Mouse (Mus musculus): ENCODE results near the gene Larp6. TPM values are rescaled to one million over a fixed set of nuclear protein-coding genes. Genes with fewer than 3 reads are reported as not detected.

The Larp6 gene
- total RNA-seq, 2 experiments from 2014 or later: 1.6 TPM

DNA sequence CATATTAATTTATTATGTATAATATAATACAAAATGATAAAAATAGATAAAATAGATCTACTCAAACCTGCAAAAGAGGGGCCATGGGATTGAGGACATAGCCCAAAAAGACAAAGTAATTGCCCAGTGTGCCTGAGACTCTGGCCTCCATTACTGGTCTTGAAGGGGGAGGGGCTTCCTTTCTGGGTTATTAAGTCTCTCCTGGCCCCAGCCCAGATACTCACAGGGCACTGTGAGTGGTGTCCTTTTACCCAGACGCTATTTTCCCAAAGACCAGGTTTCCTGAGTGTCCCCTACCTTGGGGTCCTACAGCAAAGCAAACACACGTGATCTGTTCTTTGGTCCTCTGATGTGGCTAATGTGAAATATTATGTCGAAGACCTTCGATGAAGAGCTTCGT is 778 bp upstream of the Larp6 start:
- no peak for DNase-seq
- intact Hi-C loops (cut with DNase I; ENCODE audit: low total_unique reads): no loop called here

DNA sequence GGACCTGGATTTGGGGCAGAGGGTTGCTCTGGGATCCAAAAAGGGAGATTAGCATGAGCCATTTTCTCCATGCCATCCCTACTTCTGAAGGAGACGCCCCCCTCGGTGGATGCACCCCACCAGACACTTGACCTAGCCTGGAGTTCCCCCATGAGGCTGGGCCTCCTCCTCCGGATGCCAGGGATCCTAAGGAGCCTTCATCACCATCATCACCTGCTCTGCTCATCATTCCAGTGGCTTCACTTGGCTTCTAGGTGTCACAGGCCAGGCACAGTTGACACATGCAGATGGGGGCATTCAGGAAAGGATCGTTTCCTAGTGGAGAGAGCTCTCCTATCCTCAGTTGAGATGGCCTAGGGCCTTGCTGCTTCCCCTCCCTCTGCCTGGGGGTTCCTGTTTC is 827 bp downstream of the Larp6 start:
- intact Hi-C loops (cut with DNase I; ENCODE audit: low total_unique reads): no loop called here
- DNase-seq: no peak

- DNase-seq: peak; percentile 59
- intact Hi-C loops (cut with DNase I; ENCODE audit: low total_unique reads): no loop called here
Measured at GRCm38 (mm10) chr9:60714191-60714590, 1.4 kb downstream of the Larp6 start.

DNA sequence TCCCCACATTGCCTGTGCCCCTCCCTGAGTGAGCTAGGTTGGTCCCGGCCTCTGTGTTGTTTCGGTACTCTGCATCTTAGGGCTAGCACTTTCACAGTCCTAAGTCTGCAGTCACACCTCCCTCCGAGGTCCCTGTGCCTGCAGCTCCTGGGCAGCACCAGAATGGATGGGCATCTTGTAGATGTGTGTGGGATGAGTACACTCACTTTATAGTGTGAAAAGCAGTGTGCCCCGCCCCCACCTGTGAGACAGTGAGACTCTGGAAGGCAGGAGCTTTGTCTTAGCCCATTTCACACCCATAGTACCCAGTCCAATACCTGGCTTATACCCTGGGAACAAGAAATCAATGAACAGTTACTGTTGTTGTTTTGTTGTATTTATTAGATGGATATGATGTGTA is 2.5 kb downstream of the Larp6 start:
- no peak for DNase-seq
- intact Hi-C loops (cut with DNase I; ENCODE audit: low total_unique reads): no loop called here

- DNase-seq: no peak
- intact Hi-C loops (cut with DNase I; ENCODE audit: low total_unique reads): no loop called here
Measured at GRCm38 (mm10) chr9:60715828-60716227, 3.0 kb downstream of the Larp6 start.

- intact Hi-C loops (cut with DNase I; ENCODE audit: low total_unique reads): no loop called here
- DNase-seq: no peak
Measured at GRCm38 (mm10) chr9:60718284-60718683, 5.5 kb downstream of the Larp6 start.

DNA sequence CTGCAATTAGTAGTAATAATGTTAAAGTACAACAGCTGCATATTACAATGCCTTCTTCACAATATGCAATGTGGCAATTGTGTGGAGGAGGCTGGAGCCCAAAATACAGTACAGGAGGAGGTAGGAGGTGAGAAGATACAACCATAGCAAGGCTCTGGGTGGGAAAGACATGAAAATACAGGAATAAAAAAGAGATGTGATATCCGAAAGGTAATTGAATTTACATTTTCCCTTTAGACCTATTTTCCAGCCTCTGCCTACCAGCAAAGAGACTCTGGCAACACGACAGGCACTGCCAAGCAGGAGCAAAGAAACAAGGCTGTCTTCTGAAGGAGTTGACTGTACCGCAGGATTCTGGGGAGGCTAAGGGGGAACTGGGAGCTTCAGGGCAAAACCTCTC is 6.9 kb downstream of the Larp6 start:
- DNase-seq: no peak
- intact Hi-C loops (cut with DNase I; ENCODE audit: low total_unique reads): no loop called here

GRCm38 (mm10) chr9:60724968-60725367 is 12.2 kb downstream of the Larp6 start:
- DNase-seq: no peak
- intact Hi-C loops (cut with DNase I; ENCODE audit: low total_unique reads): no loop called here

DNA sequence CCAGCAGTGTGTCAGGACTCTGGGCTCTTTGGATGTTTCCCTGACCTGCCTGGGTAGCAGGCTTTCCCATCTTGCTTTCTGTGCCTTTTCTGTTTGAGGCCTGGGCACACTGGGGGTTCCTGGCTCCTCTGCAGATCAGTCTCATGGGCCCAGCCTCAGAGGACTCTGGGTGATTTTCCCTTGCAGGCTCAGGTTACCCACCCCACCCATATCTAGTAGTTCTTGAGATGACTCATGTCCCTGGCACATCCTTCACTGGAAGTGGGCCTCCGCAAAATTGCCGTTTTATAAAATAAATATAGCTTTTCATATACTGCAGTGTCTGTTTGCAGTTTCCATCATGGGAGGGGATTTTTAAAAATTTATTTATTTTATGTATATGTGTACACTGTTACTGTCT is 21.5 kb downstream of the Larp6 start:
- DNase-seq: no peak
- intact Hi-C loops (cut with DNase I; ENCODE audit: low total_unique reads): no loop called here

DNA sequence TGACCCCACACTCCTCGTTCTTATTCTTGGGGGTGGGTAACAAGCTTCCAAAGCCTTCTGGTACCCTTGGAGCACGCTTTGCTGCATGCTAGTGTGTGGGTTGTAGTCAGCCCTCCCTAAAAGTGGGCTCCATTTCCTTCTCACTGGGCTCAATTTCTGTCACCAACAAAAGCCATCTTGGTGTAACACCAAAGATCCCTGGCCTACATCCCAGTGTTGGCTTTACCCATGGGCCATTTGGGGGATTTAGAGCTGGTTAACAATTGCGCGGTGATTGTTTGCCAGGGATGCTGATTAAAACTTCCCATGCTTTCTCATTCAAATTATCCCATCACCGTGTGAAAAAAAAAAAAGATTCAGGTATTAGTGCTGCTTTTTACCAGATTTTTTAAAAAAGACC is 26.3 kb downstream of the Larp6 start:
- intact Hi-C loops (cut with DNase I; ENCODE audit: low total_unique reads): no loop called here
- DNase-seq: no peak

DNA sequence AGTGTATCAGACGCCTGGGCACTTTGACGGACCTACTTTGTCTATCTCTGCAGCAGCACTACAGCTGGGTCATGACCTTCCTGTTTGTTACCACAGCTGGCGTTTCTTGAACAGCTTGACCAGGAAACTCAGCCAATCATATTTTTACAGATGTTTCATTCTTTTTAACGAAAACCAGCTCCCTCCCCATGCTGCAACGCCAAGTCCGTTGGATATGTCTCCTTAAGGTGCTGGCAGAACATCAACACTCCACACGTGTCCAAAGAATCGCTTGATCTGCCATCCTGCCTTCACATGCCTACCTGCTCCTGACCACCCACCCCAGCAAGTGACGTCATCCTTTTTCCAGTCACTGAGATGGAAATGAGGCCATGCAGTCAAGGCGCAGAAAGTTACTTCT is 28.6 kb downstream of the Larp6 start:
- intact Hi-C loops (cut with DNase I; ENCODE audit: low total_unique reads): loop anchor here (10.0 kb wide), 1 partner anchor 497 kb away; no protein-coding TSS in a partner anchor
- peak; percentile 29 for DNase-seq

DNA sequence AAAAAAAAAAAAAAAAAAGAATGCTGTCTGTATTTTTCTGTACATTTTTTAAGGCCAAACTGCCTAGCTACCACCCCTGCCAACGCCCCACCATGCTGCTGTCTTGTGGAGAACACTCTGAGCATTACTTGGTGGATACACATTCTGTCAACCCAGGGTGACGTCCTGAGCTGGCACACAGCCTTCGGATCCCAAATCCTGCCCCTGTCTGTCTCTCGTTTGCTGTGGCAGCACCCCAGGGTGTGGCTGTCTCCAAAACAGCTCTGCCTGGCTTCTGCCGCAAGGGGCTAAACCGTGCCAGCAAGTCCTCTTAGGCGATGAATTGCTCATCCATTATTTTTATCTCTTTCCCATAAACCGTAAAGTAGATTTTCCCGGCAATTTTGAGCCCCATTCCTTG is 29.7 kb downstream of the Larp6 start:
- DNase-seq: peak; percentile 64
- intact Hi-C loops (cut with DNase I; ENCODE audit: low total_unique reads): loop anchor here (10.0 kb wide), 1 partner anchor 498 kb away; no protein-coding TSS in a partner anchor

GRCm38 (mm10) chr9:60743180-60743900 is 30.6 kb downstream of the Larp6 start:
- intact Hi-C loops (cut with DNase I; ENCODE audit: low total_unique reads): loop anchor here (10.0 kb wide), 1 partner anchor 499 kb away; no protein-coding TSS in a partner anchor
- DNase-seq: peak; percentile 20

- intact Hi-C loops (cut with DNase I; ENCODE audit: low total_unique reads): loop anchor here (10.0 kb wide), 1 partner anchor 500 kb away; no protein-coding TSS in a partner anchor
Measured at GRCm38 (mm10) chr9:60744171-60744969, 31.6 kb downstream of the Larp6 start.

DNA sequence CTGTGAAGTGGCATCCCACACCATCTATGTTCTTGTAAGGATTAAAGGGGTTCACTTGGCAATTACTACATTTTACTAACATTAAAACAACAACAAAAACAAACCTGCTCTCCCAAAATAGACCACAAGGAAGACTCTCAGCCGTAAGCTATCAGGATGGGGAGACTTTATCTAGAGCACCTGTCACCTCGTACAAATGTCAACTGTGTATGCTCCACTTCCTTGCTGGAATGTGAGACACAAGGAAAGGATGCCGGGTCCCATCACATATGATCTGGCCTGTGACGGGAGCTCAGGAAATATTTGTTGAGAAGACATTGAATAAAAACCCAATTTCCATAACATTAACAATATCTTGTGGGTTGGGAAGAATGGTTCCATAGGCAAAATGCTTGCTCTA is 32.2 kb downstream of the Larp6 start:
- DNase-seq: no peak

More at GRCm38 (mm10) chr9:60744171-60744969, 31.6 kb downstream of the Larp6 start:
- peak; percentile 53 for DNase-seq

DNA sequence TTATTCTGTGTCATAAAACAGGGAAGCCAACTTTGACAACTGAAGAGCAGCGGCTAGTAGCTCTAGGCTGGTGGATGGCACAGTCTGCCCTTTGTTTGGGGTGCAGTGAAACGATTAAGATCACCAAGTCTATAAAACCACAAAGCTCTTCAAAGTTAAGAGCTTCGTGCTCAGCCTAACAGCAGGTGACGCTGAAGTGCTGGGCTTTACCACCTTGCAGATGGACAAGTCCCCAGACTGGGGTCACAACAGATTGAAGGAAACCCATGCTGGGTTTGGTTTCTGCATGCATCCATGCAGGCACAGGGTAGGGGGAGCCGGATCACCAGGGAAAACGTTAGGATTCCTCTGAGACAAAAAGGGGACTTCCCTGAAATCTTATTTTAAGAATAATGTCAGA is 33.8 kb downstream of the Larp6 start:
- intact Hi-C loops (cut with DNase I; ENCODE audit: low total_unique reads): loop anchor here (10.0 kb wide), 1 partner anchor 502 kb away; no protein-coding TSS in a partner anchor

More for the DNA sequence above, 32.2 kb downstream of the Larp6 start:
- intact Hi-C loops (cut with DNase I; ENCODE audit: low total_unique reads): loop anchor here (10.0 kb wide), 1 partner anchor 500 kb away; no protein-coding TSS in a partner anchor

DNA sequence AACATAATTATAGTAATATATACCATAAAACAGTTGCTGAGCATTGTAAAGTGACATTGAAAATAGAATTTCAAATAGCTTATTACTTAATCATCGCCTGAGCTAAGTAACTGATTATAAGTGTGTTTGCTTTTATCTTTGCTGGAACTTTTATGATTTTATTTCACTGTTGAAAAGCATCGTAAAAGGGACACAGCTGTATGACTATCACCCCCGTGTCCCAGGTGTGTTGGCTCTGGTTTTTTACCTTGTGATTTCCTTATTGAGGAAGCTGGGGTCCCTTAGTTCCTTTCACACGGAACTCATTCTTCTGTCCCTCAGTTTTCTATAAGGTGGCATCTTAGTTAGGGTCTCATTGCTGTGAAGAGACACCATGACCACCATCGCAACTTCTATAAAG is 34.9 kb downstream of the Larp6 start:
- intact Hi-C loops (cut with DNase I; ENCODE audit: low total_unique reads): loop anchor here (10.0 kb wide), 1 partner anchor 503 kb away; no protein-coding TSS in a partner anchor
- no peak for DNase-seq

More for the DNA sequence above, 33.8 kb downstream of the Larp6 start:
- DNase-seq: no peak

- intact Hi-C loops (cut with DNase I; ENCODE audit: low total_unique reads): loop anchor here (10.0 kb wide), 1 partner anchor 503 kb away; no protein-coding TSS in a partner anchor
- DNase-seq: no peak
Measured at GRCm38 (mm10) chr9:60748191-60748590, 35.4 kb downstream of the Larp6 start.

DNA sequence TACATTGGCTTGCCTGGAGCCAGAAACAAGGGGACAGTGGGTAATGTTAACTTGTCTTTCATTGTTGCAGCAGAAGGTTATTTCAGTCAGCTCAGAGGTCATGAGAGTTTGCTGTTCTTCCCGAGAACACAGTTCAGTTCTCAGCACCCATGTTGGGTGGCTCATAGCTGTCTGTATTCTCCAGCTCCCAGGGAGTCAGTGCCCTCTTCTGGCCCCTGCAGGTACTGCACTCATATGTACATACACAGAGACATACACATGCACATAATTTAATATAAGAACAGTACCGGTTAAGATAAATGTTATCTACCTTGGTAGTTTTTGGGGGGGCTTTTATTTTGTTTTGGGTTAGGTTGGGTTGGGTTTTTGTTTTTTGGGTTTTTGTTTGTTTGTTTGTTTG is 36.3 kb downstream of the Larp6 start:
- no peak for DNase-seq
- intact Hi-C loops (cut with DNase I; ENCODE audit: low total_unique reads): loop anchor here (10.0 kb wide), 1 partner anchor 504 kb away; no protein-coding TSS in a partner anchor

GRCm38 (mm10) chr9:60751098-60751497 is 38.3 kb downstream of the Larp6 start:
- intact Hi-C loops (cut with DNase I; ENCODE audit: low total_unique reads): no loop called here
- DNase-seq: no peak
